Mouse (Mus musculus): ENCODE data around the gene Pdlim7.

Pdlim7 gene

DNA sequence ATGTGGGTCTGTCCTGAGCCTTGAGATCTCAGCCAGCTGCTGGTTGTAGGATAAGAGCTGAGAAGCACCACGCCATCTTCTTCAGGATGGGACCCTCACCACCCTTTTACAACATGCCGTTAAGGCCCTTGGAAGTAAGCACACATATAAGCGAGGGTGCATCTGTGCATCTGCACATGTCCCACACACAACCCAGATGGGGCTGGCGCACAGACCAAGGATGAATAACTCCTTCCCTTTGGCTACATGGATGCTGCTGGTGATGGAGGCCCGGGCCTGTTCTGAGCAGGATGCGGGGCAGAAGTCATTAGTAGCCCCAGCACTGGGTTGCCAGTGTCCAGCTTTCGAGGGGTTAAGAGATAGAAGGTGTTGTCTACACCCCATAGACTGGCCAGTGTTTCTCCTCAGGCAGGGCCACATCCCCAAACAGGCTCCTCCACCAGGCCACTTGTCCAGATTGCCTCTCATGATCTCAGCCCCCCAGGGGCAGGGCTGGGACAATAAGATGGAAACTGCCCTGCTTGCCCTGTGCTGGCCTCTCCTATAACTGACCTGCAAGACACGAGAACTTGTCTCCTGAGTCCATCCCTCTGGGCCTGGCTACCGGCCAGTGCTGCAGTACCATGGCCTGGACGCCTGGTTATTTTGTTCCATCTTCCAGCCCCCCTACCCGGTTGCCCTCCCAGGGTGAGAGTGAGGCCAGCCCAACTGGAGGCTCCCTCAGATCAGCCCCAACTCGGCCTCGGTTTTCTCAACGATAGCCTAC, 27.3 kb downstream of the Pdlim7 start:
- DNase-seq (ENCODE audit: low spot score), result no peak

DNA sequence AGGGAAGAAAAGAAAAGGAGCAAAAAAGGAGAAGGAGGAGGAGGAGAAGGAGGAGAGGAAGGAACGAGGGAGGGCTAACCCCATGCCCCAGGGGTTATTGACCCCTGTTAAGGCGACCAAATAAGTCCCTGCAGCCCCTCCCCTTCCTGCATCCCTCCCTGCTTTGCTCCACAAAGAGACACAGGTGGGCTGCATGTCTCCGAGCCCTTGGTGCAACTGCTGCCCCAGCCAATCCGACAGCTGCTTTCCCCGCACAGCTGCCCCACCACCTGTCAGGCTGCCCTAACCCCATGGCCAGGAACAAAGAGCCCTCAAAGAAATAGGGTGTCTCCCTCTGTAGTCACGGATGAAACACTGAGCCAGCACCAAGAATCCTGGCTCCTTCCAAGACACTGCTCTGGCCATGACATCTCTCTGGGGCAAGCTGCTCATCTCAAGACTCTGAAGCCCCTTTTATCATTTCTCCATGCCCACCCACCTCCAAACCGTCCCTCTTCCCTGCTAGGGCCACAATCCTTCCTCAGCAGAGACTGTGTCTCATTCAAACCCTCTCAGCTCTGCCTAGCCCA, 28.9 kb downstream of the Pdlim7 start:
- DNase-seq (ENCODE audit: low spot score), result no peak

DNA sequence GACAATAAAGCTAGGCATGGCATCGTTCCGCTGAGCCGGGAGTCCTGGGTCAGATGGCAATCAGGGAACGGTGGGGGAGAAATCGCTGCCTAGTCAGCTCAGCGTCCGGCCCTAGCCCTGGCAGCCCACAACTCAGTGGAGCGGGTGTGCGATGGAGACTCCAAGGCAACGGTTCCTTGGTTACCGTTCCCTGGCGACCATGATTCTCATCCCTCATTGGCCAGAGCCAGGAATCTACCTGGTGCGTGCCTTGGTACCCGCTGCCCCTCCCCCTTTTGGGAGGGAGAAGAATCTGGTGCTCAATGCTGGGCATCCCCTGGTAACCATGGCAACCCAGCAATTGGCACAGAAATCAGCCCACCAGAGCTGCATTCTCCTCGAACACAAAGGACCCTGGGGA, 29.9 kb downstream of the Pdlim7 start:
- DNase-seq (ENCODE audit: low spot score), result no peak

DNA sequence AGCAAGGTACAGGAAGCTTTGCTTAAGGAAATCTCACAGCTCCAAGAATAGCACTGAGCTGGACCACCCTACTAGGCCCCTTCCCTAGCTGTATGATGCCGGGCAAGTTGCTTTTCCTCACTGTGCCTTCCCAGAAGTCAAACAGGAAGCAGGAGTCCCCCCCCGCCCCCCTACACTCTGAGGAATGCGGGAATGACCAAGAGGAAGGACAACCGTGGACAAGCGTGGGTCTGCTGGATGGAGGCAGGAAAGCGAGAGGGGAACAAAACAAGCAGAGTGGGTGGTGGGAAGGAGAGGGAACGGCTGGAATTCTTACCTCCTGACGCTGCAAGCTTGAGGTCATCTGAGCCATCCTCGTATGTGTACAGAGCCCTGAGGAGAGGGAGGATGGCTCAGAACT, 30.4 kb downstream of the Pdlim7 start:
- no peak for DNase-seq (ENCODE audit: low spot score)

DNA sequence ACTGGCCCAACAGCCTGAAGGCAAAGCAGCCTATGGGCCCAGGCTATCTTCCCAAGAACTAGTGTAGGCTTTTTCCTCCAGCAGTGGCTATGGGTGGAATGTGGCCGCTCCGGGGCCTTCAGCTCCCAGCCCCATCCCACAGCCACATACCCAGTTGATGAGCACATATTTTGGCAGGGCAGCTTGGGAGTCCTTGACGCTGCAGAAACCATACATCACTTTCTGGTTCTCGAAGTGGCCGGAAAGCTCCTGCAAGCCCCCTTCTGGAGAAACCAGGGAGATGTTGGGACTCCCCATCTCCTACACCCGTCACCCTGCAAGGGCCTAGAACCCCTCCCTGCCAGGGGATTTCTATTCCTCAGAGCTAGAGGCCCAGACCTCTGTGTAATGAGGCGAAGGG, 30.9 kb downstream of the Pdlim7 start:
- DNase-seq (ENCODE audit: low spot score), result no peak

DNA sequence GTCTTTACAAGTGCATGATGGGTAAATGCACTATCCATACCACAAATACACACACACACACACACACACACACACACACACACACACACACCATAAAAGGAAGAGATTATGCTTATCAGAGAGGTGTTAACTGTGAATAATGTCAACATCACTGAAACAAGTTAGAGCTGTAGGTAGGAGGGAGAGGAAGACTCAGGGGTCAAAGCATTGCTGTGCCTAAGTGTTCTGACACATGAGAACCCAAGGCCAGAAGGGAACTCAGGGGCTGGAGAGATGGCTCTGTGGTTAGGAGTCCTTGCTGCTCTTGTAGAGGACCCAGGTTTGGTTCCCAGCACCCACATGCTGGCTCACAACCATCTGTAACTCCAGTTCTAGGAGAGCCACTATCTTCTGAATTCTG, 33.5 kb downstream of the Pdlim7 start:
- no peak for DNase-seq (ENCODE audit: low spot score)

- no peak for DNase-seq (ENCODE audit: low spot score)
Observed at GRCm38 (mm10) chr13:55479008-55479407, 34.5 kb downstream of the Pdlim7 start.

GRCm38 (mm10) chr13:55478036-55478435, 35.4 kb downstream of the Pdlim7 start:
- no peak for DNase-seq (ENCODE audit: low spot score)

- no peak for DNase-seq (ENCODE audit: low spot score)
Observed at GRCm38 (mm10) chr13:55477492-55477891, 36.0 kb downstream of the Pdlim7 start.

- DNase-seq (ENCODE audit: low spot score), result no peak
Observed at GRCm38 (mm10) chr13:55476256-55476655, 37.2 kb downstream of the Pdlim7 start.

- DNase-seq (ENCODE audit: low spot score), result no peak
Observed at GRCm38 (mm10) chr13:55475750-55476149, 37.7 kb downstream of the Pdlim7 start.

GRCm38 (mm10) chr13:55474621-55475069, 38.8 kb downstream of the Pdlim7 start:
- no peak for DNase-seq (ENCODE audit: low spot score)

DNA sequence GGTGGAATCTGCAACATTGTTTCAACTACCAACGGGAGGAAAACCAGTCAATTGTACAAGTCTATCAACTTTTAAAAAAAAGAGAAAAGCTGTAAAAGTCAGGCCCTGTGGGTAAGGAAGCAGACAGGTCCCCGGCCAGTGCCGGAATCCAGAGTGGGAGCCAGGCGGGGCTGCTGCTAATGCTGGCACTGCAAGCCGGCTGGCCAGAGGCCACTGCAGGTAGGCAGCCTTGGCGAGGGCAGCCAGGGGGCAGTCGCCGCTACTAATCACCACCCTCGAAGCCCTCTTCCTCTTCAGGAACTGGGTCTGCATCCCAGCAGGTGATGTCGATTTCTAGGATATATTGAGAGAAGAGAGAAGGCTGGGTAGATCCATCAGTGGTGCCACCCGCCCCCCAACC, 39.5 kb downstream of the Pdlim7 start:
- no peak for DNase-seq (ENCODE audit: low spot score)

GRCm38 (mm10) chr13:55473076-55473831, 40.2 kb downstream of the Pdlim7 start:
- DNase-seq (ENCODE audit: low spot score), result no peak

DNA sequence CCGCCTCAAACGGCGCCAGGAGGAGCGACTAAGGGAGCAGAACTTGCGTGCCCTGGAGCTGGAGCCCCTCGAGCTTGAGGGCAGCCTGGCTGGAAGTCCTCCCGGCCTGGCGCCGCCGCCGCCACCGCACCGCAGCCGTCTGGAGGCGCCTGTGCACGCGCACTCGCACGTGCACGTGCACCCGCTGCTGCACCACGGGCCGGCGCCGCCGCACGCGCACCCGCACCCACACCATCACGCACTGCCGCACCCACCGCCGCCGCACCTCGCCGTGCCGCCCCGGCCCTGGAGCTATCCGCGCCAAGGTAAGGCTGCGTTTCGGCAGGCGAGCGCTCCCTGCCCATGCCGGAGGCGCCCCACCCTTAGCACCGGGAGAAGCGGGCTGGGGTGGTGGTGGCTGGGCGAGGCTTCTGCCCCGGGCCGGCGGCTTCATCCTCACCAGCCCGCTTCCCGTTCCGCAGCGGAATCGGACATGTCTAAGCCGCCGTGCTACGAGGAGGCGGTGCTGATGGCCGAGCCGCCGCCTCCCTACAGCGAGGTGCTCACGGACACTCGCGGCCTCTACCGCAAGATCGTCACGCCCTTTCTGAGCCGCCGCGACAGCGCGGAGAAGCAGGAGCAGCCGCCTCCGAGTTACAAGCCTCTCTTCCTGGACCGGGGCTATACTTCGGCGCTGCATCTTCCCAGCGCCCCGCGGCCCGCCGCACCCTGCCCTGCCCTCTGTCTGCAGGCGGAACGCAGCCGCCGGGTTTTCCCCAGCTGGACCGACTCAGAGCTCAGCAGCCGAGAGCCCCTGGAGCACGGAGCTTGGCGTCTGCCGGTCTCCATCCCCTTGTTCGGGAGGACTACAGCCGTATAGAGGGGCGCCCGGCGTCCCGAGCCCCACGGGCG, 41.1 kb downstream of the Pdlim7 start:
- DNase-seq (ENCODE audit: low spot score), result no peak

GRCm38 (mm10) chr13:55471819-55472131, 41.7 kb downstream of the Pdlim7 start:
- DNase-seq (ENCODE audit: low spot score), result no peak

DNA sequence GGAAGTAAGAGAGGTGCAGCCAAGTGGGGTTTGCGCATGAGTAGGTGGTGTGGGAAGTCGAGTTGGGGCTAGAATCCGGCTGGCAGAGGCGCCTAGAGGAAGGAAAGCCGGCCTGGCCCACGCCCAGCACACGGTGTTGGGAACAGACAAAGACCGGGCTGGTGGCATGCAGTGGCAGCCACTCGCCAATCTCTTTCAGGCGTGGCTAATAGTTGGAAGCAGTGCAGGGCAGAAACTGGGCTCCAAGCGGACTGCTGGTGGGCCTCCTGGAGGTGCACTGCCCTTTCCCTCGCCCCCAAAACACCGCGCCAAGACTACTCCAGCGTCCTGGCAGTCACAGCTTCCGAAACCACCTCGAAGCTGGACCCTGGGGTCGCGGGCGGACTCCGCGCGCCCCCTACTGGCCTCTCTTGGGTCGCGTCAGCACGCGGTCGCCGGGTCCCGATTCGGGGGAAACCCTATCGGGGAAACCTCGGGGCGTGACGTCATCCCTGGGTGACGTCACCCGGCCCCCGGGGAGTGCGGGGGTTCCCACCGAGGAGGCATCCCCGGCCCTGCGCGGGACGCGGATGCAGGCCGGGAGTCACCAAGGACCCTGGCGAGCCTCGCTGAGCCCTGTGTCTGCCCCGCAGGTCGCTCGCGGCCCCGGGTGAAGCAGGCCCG, 42.2 kb downstream of the Pdlim7 start:
- peak; percentile 70 for DNase-seq (ENCODE audit: low spot score)

DNA sequence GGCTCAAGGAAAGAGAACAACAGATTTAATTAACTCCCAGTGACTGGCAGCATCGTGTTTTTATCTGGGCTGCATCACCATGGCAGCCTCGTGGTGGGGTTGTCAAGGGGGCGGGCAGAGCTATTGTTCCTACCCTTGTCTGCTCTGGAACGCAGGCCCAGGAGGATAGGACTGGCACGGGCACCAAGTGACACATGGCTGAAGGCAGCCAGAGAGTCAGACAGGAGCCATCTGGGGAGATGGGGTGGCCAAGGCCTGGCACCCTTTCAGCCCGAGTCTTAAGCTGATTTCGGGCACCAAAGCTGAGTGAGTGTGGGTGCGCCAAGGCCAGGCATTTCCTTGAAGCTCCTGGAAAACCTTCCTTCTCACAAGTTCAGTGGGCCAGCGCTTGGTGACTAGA, 43.1 kb downstream of the Pdlim7 start:
- no peak for DNase-seq (ENCODE audit: low spot score)

DNA sequence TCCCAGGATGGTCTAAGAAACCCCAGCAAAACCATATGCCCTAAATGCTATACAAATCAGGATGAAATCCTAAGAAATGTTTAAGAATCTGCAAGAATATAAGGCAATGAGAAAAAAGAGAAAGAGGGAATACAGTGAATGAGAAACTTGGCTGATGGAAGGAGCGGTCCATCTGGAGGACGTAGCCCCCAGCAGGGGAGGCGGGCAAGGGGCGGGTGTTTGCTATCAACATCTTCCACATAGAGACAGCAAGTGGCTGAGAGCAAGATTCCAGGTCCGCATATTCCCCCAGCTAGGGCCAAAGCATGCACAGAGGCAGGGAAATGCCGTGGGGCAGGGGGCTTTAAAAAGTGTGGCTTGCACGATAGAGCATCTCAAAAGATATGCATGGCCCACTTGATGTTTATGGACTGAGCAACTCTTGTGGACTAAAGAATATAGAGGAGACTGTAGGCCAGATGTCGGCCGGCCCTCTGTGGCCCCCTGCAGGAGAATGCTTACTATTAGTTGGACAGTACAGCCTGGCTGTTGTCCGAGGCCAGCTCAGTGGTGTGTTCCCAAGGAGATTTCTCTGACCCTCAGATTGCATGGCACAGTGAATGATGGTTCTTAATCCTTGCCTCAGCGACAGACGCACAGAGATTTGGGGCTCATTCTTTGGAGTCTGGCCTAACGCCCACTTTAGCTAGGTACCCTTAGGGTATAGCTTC, 44.5 kb downstream of the Pdlim7 start:
- DNase-seq (ENCODE audit: low spot score), result no peak

GRCm38 (mm10) chr13:55465830-55466440, 47.5 kb downstream of the Pdlim7 start:
- DNase-seq (ENCODE audit: low spot score), result no peak

DNA sequence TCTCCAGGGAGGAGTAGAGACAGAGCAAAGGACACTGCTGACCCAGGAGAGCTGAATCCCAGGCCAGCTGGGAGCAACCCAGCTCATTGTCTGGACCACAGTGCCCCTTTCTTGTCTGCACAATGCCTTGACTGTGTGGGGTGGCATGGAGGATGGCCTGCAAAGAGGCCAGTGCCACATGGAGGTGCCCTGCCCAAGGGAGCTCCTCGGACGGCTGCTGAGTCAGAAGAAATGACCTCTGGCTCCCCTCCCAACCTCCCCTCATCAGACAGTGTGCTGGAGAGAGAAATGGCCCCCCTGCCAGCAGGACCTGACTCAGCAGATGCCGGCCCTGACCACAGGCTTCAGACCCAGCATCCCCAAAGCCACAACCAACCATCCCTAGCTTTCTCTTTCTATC, 48.3 kb downstream of the Pdlim7 start:
- DNase-seq (ENCODE audit: low spot score), result no peak

Data from ovary, postnatal 10 days (tissue).